Mouse (Mus musculus) erythroblast, embryonic 14.5 days (primary cell): ENCODE data around the gene Tiam1.

Experiments
- GATA1 ChIP-seq: IDR thresholded peaks from 2 replicates; pipeline ENCODE4 v1.6.1; 2012; ENCODE audit warnings: low read length, inconsistent platforms, mixed read lengths
- TAL1 ChIP-seq: IDR thresholded peaks from 3 replicates; pipeline ENCODE4 v1.6.1; 2012; ENCODE audit warnings: low read length, inconsistent platforms, mixed read lengths

DNA sequence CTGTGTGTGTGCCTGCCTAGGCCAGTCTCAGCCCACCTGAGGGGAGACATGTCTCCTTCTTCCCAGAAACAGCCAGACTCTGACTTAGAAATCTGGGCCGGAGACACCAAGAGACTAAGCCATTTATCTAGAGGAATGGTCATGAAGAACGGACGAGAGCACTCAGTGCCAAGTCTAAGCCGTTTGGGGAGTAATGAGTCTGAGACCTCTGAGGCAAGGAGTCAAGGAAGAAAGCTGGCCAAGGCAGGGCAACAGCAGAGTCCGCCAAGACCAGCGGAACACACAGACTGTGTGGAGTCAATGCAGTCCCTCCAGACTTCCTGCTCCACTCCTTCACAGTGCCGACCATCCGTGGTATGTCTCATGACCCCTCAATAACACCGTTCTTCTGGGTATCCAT lies 129.0 kb downstream of the Tiam1 start:
- TF ChIP-seq GATA1 (no peak), TAL1 (no peak)
